Mouse (Mus musculus) liver, embryonic 11.5 days (tissue): ENCODE results near the gene Defb5. TPM values are rescaled to one million over a fixed set of nuclear protein-coding genes. Genes with fewer than 3 reads are reported as not detected.
"Not testable (repeated sequence)": the region's sequence is repeated elsewhere in the genome, so short reads cannot be mapped to it uniquely, and the experiment has no call there.

Experiments used
- ATAC-seq: fragments of 200-750 bp; cut with Nextera tagmentation; replicated peaks from 2 replicates; pipeline ENCODE4 v1.8.0; 2017; ENCODE audit warnings: moderate number of reproducible peaks, mild to moderate bottlenecking, moderate TSS enrichment, moderate library complexity; ENCODE audit not compliant: low FRiP score
- DNase-seq: peaks from one replicate; pipeline ENCODE4 v3.0.0-alpha.2; 2017; ENCODE audit warnings: low spot score
- H3K27ac ChIP-seq: fragments of 300-500 bp; sonication (generic); 2 replicates; pipeline ENCODE4 v1.5.1; 2014; ENCODE audit warnings: mild to moderate bottlenecking, low read depth, low read length, control low read depth
- H3K27me3 ChIP-seq: fragments of 300-500 bp; sonication (generic); replicated peaks from 2 replicates; pipeline ENCODE4 v1.6.1; 2014; ENCODE audit warnings: low read length, mixed read lengths; ENCODE audit not compliant: control insufficient read depth, insufficient read depth
- H3K36me3 ChIP-seq: fragments of 300-500 bp; sonication (generic); 2 replicates; pipeline ENCODE4 v1.6.1; 2014; ENCODE audit warnings: mild to moderate bottlenecking, low read length, moderate library complexity, mixed read lengths; ENCODE audit not compliant: control insufficient read depth, insufficient read depth
- H3K4me1 ChIP-seq: fragments of 300-500 bp; sonication (generic); replicated peaks from 2 replicates; pipeline ENCODE4 v1.6.1; 2014; ENCODE audit warnings: low read length, mixed read lengths; ENCODE audit not compliant: control insufficient read depth, insufficient read depth
- H3K4me2 ChIP-seq: fragments of 300-500 bp; sonication (generic); 2 replicates; pipeline ENCODE4 v1.6.1; 2014; ENCODE audit warnings: mild to moderate bottlenecking, control low read depth, moderate library complexity
- H3K4me3 ChIP-seq: fragments of 300-500 bp; sonication (generic); 2 replicates; pipeline ENCODE4 v1.5.1; 2014; ENCODE audit warnings: low read depth, low read length, control low read depth
- H3K9ac ChIP-seq: fragments of 300-500 bp; sonication (generic); 2 replicates; pipeline ENCODE4 v1.6.1; 2014; ENCODE audit warnings: low read depth, low read length, control low read depth
- H3K9me3 ChIP-seq: fragments of 300-500 bp; sonication (generic); 2 replicates; pipeline ENCODE4 v1.6.1; 2016; ENCODE audit warnings: low read length, inconsistent platforms, mixed read lengths; ENCODE audit not compliant: control insufficient read depth
- WGBS: fragments of 180-500 bp; shearing (Covaris S2); extraction: QIAGEN DNeasy Blood & Tissue Kit; methylation state at CpG from one replicate; pipeline ENCODE4 v1.1.7; 2014; 5-methylcytosine and 5-hydroxymethylcytosine counted together
- polyA plus RNA-seq: library from polyadenylated mRNA; unstranded; fragments of >200 nt; fragmentation: Nextera tagmentation; extraction: Ambion mirVana; gene quantifications from 2 replicates; pipeline ENCODE4 v1.2.1, GENCODE M21; 2014

The Defb5 gene
- not detected in 2 replicates for polyA plus RNA-seq

DNA sequence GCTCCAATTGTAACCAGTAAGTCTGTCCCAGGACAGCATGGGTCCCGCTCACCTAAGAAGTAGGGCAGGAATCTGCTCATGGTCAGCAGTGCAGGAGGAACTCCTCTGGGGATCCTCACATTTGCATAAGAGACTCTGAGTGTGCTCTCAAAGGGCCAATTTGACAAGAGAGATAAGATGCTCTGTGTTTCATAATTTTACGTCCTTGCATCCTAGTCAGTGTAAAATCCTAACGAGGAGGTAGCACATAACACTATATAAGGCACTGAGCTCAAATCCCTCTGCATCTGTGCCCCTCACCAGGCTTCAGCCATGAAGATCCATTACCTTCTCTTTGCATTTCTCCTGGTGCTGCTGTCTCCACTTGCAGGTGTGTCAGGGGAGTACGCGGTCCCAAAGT is at the start of gene Defb5:
Gene Defb5, plus strand, starts transcription at position 301 of the 400 bp plus-strand sequence.
- no peak within 1 kb of the TSS for H3K4me2 ChIP-seq
- 83% methylated on average over 5 of the region's 5 CpGs for WGBS
- ATAC-seq (no peak), DNase-seq (no peak)
- H3K9me3 ChIP-seq: no peaks in the 10 kb centered on the region
- no peaks in the 10 kb centered on the region for H3K36me3 ChIP-seq
- no peak within 1 kb of the TSS for H3K27ac ChIP-seq
- H3K4me1 ChIP-seq: no peaks in the 10 kb centered on the region
- no peak within 1 kb of the TSS for H3K9ac ChIP-seq
- no peaks in the 10 kb centered on the region for H3K27me3 ChIP-seq
- no peak within 1 kb of the TSS for H3K4me3 ChIP-seq

DNA sequence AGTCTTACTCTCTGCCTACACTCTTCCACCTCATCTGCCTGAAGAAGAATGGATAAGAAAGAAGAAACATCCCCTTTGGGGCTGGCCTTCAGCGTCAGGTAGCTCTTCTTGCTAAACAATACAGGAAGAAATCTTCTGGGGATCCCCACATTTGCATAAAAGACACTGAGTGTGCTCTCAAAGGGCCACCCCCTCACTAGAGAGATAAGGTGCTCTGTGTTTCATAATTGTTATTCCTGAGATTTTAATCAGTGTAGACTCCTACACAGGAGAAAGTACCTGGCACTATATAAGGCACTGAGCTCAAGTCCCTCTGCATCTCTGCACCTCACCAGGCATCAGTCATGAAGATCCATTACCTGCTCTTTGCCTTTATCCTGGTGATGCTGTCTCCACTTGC is 22.2 kb upstream of the Defb5 start, which contains the start of gene Defb6:
Gene Defb6, plus strand, starts transcription at position 318 of the 400 bp plus-strand sequence.
- no peaks in the 10 kb centered on the region for H3K4me1 ChIP-seq
- H3K27me3 ChIP-seq: no peaks in the 10 kb centered on the region
- no peaks in the 10 kb centered on the region for H3K36me3 ChIP-seq
- no peak within 1 kb of the TSS for H3K4me3 ChIP-seq
- H3K9ac ChIP-seq: no peak within 1 kb of the TSS
- 66% methylated on average over 1 of the region's 1 CpGs for WGBS
- no peak for DNase-seq
- ATAC-seq: no peak
- H3K9me3 ChIP-seq: no peaks in the 10 kb centered on the region
- H3K4me2 ChIP-seq: no peak within 1 kb of the TSS
- H3K27ac ChIP-seq: no peak within 1 kb of the TSS

DNA sequence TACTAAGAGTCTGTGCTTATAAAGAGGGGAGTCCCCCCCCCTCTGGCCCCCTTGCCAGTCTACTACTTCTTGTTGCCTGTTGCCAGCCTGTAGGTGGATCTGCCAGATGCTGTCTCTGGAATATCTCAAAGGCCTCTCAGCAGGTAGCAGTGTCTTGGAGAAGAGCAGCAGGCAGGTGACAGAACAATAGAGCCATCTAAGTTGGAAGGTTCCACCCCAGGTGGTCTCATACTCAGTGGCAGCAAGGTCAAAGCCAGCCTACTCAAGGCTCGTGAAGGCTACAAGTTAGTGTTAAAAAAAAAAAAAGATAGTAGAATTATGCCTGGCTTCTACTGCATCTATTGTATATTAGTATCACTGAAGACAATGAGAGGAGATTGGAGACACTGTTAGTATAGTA is 9.3 kb upstream of the Defb5 start:
- no peak overlapping the region for H3K4me2 ChIP-seq
- no peak overlapping the region for H3K9ac ChIP-seq
- H3K4me3 ChIP-seq: no peak overlapping the region
- no peak for DNase-seq
- H3K27me3 ChIP-seq: no peaks in the 10 kb centered on the region
- H3K9me3 ChIP-seq: no peaks in the 10 kb centered on the region
- no peaks in the 10 kb centered on the region for H3K4me1 ChIP-seq
- no peak for ATAC-seq
- no peaks in the 10 kb centered on the region for H3K36me3 ChIP-seq
- WGBS: 55% methylated on average over 1 of the region's 1 CpGs
- H3K27ac ChIP-seq: no peak overlapping the region

DNA sequence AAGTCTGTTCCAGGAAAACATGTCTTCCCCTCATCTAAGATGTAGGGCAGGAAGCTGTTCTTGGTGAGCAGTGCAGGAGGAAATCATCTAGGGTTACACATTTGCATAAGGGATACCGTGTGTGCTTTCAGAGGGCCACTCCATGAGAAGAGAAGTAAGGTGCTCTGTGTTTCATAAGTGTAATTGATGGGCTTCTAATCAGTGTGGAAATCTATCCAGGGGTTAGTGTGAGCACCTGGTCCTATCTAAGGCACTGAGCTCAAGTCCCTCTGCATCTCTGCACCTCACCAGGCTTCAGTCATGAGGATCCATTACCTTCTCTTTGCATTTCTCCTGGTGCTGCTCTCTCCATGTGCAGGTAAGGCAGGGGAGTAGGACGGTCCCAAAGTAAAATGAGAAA is 7.8 kb upstream of the Defb5 start, which contains the start of gene Defb46:
Gene Defb46, plus strand, starts transcription at position 301 of the 400 bp plus-strand sequence.
- Histone ChIP-seq H3K9ac (no peak within 1 kb of the TSS), H3K4me1 (no peaks in the 10 kb centered on the region), H3K4me3 (no peak within 1 kb of the TSS), H3K27ac (no peak within 1 kb of the TSS), H3K27me3 (no peaks in the 10 kb centered on the region), H3K4me2 (no peak within 1 kb of the TSS), H3K9me3 (no peaks in the 10 kb centered on the region), H3K36me3 (no peaks in the 10 kb centered on the region)
- ATAC-seq (no peak), DNase-seq (no peak)
- WGBS: 66% methylated on average over 2 of the region's 2 CpGs

DNA sequence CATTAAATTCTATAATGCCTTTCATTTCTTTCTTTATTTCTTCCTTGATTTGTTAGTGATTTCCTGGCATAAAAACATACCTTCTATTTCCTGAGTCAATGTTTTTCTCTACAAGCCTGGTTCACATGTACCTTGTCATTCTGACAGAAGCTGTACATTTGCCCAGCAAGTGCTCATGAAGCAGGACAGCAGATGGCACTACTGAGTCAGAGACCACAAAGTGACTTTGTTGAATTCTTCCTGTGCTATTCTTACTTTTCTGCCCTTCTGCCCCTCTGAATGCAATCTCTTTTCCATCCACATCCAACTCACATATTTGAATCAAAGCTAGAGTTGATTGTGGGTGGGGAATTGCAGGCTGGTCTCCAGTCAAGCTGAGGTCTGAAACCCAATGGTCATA is 10.8 kb downstream of the Defb5 start:
- no peaks in the 10 kb centered on the region for H3K36me3 ChIP-seq

DNA sequence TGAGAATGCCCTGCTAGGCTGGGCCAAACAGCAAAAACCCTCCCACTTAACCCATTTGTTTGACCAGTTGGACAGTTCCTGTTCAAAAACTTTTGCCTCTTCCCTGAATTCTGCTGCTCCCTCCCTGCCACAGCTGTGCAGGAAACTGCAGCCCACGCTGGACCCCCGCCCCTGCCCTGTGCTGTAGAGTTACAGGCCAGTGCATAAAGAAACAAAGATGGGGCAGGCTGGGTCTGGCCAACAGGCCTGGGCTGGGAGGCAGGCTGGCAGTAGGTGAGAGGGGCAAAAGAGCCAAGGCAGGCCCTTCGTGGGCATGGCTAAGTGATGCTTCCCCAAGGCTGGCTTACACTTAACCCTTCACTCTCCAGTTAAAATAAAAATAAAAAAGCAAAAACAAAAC is 12.3 kb downstream of the Defb5 start:
- DNase-seq (no peak), ATAC-seq (no peak)
- no peaks in the 10 kb centered on the region for H3K4me1 ChIP-seq
- no peaks in the 10 kb centered on the region for H3K36me3 ChIP-seq
- H3K27ac ChIP-seq: no peak overlapping the region
- 53% methylated on average over 3 of the region's 3 CpGs for WGBS
- no peaks in the 10 kb centered on the region for H3K27me3 ChIP-seq
- H3K9me3 ChIP-seq: peaks cover 2% of the 10 kb centered on the region; the same call in 1 of the 2 replicates
- no peak overlapping the region for H3K4me2 ChIP-seq
- no peak overlapping the region for H3K9ac ChIP-seq
- no peak overlapping the region for H3K4me3 ChIP-seq

More for the DNA sequence above, 10.8 kb downstream of the Defb5 start:
- Histone ChIP-seq H3K27ac (no peak overlapping the region), H3K27me3 (no peaks in the 10 kb centered on the region), H3K4me1 (no peaks in the 10 kb centered on the region), H3K4me2 (no peak overlapping the region), H3K9me3 (peaks cover 2% of the 10 kb centered on the region; the same call in 1 of the 2 replicates), H3K9ac (no peak overlapping the region), H3K4me3 (no peak overlapping the region)
- no peak for ATAC-seq
- DNase-seq: no peak

DNA sequence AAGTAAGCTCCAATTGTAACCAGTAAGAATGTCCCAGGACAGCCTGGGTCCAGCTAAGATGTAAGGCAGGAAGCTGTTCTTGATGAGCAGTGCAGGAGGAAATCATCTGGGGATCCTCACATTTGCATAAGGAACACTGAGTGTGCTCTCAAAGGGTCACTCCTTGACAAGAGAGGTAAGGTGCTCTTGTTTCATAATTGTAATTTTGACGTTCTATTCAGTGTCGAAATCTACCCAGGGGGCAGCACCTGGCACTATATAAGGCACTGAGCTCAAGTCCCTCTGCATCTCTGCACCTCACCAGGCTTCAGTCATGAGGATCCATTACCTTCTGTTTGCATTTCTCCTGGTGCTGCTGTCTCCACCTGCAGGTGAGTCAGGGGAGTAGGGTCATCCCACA is 45.7 kb downstream of the Defb5 start, which contains the start of gene Defb3:
Gene Defb3, plus strand, starts transcription at position 301 of the 400 bp plus-strand sequence.
- H3K4me3 ChIP-seq, H3K4me1 ChIP-seq, ATAC-seq, H3K9ac ChIP-seq, DNase-seq, H3K27ac ChIP-seq, H3K4me2 ChIP-seq, H3K27me3 ChIP-seq, H3K9me3 ChIP-seq, H3K36me3 ChIP-seq: not testable (repeated sequence)
- 31% methylated on average over 2 of the region's 2 CpGs for WGBS

DNA sequence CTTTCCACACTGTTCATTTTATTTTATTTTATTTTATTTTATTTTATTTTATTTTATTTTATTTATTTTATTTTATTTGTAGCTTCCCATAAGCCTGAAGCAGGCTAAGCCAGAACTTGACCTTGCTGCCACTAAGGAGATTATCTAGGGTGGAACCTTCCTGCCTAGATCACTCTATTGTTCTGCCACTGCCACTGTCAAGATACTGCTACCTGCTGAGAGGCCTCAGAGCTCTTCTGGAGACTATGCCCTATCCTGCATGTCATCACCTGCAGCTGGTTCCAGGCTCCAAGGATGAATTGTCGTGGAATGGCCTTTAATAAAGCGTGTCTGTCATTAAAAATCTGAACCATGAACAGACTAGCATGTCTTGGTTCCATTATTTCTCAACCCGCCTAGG is 51.0 kb downstream of the Defb5 start:
- not testable (repeated sequence) for ATAC-seq
- WGBS: 58% methylated on average over 3 of the region's 3 CpGs

More for the DNA sequence above, 51.0 kb downstream of the Defb5 start:
- not testable (repeated sequence) for H3K36me3 ChIP-seq, H3K4me3 ChIP-seq, DNase-seq, H3K9me3 ChIP-seq, H3K27me3 ChIP-seq, H3K9ac ChIP-seq, H3K4me1 ChIP-seq, H3K27ac ChIP-seq, H3K4me2 ChIP-seq
